Mouse (Mus musculus) forebrain, embryonic 11.5 days (tissue): ENCODE data around the gene Palld. TPM values are rescaled to one million over a fixed set of nuclear protein-coding genes. Genes with fewer than 3 reads are reported as not detected.
A peak's percentile ranks its signal among the peaks of the same experiment; 100 is the strongest.

Experiments
- ATAC-seq: fragments of 200-750 bp; cut with Nextera tagmentation; replicated peaks from 2 replicates; pipeline ENCODE4 v1.8.0; 2017; ENCODE audit warnings: moderate TSS enrichment; ENCODE audit not compliant: low FRiP score
- DNase-seq: peaks from one replicate; pipeline ENCODE4 v3.0.0-alpha.2; 2017; ENCODE audit warnings: low spot score
- H3K27ac ChIP-seq: fragments of 300-500 bp; sonication (generic); 2 replicates; pipeline ENCODE4 v1.5.1; 2014; ENCODE audit warnings: low read depth, low read length
- H3K27me3 ChIP-seq: fragments of 300-500 bp; sonication (generic); 2 replicates; pipeline ENCODE4 v1.6.1; 2014; ENCODE audit warnings: mild to moderate bottlenecking, low read length, mixed read lengths; ENCODE audit not compliant: control insufficient read depth, insufficient read depth
- H3K36me3 ChIP-seq: fragments of 300-500 bp; sonication (generic); 2 replicates; pipeline ENCODE4 v1.6.1; 2014; ENCODE audit warnings: mild to moderate bottlenecking, low read length, moderate library complexity, mixed read lengths; ENCODE audit not compliant: control insufficient read depth, insufficient read depth
- H3K4me1 ChIP-seq: fragments of 300-500 bp; sonication (generic); replicated peaks from 2 replicates; pipeline ENCODE4 v1.6.1; 2014; ENCODE audit warnings: low read length, mixed read lengths; ENCODE audit not compliant: control insufficient read depth, insufficient read depth
- H3K4me2 ChIP-seq: fragments of 300-500 bp; sonication (generic); 2 replicates; pipeline ENCODE4 v1.6.1; 2014; ENCODE audit warnings: low read depth, mild to moderate bottlenecking, low read length, moderate library complexity, mixed read lengths; ENCODE audit not compliant: severe bottlenecking
- H3K4me3 ChIP-seq: fragments of 300-500 bp; sonication (generic); 2 replicates; pipeline ENCODE4 v1.5.1; 2014; ENCODE audit warnings: low read depth, low read length
- H3K9ac ChIP-seq: fragments of 300-500 bp; sonication (generic); 2 replicates; pipeline ENCODE4 v1.6.1; 2014; ENCODE audit warnings: low read length
- H3K9me3 ChIP-seq: fragments of 300-500 bp; sonication (generic); 2 replicates; pipeline ENCODE4 v1.6.1; 2016; ENCODE audit warnings: low read length, mixed read lengths; ENCODE audit not compliant: control insufficient read depth
- WGBS: fragments of 180-500 bp; shearing (Covaris S2); extraction: QIAGEN DNeasy Blood & Tissue Kit; methylation state at CpG from one replicate; pipeline ENCODE4 v1.1.7; 2014; 5-methylcytosine and 5-hydroxymethylcytosine counted together
- polyA plus RNA-seq: library from polyadenylated mRNA; unstranded; fragments of >200 nt; fragmentation: Nextera tagmentation; extraction: Ambion mirVana; gene quantifications from 2 replicates; pipeline ENCODE4 v1.2.1, GENCODE M21; 2014

Gene Palld
- polyA plus RNA-seq, 1 experiment from 2014 or later: 56.7 TPM

- H3K4me1 ChIP-seq: no peaks in the 10 kb centered on the region
- no peak overlapping the region for H3K27ac ChIP-seq
- H3K27me3 ChIP-seq: no peaks in the 10 kb centered on the region
- no peaks in the 10 kb centered on the region for H3K9me3 ChIP-seq
- peak; percentile 64; the same call in 1 of the 2 replicates for ATAC-seq
- H3K4me3 ChIP-seq: no peak overlapping the region
- WGBS: 56% methylated on average over 2 of the region's 2 CpGs
- H3K4me2 ChIP-seq: no peak overlapping the region
- no peak for DNase-seq
- H3K36me3 ChIP-seq: no peaks in the 10 kb centered on the region
- H3K9ac ChIP-seq: no peak overlapping the region
Measured at GRCm38 (mm10) chr8:61894062-61894461, 8.4 kb downstream of the Palld start.

GRCm38 (mm10) chr8:61877607-61878006, 24.9 kb downstream of the Palld start:
- no peak overlapping the region for H3K9ac ChIP-seq
- DNase-seq (no peak), ATAC-seq (no peak)
- 80% methylated on average over 7 of the region's 7 CpGs for WGBS
- H3K4me2 ChIP-seq: no peak overlapping the region
- H3K9me3 ChIP-seq: no peaks in the 10 kb centered on the region
- no peaks in the 10 kb centered on the region for H3K27me3 ChIP-seq
- H3K4me1 ChIP-seq: no peaks in the 10 kb centered on the region
- no peaks in the 10 kb centered on the region for H3K36me3 ChIP-seq
- H3K4me3 ChIP-seq: no peak overlapping the region
- no peak overlapping the region for H3K27ac ChIP-seq

GRCm38 (mm10) chr8:61875290-61875689, 27.2 kb downstream of the Palld start:
- Histone ChIP-seq H3K9ac (no peak overlapping the region), H3K9me3 (no peaks in the 10 kb centered on the region), H3K27me3 (no peaks in the 10 kb centered on the region), H3K36me3 (no peaks in the 10 kb centered on the region), H3K4me1 (no peaks in the 10 kb centered on the region), H3K4me2 (no peak overlapping the region), H3K27ac (no peak overlapping the region), H3K4me3 (no peak overlapping the region)
- WGBS: 17% methylated on average over 5 of the region's 5 CpGs
- no peak for DNase-seq
- ATAC-seq: no peak; the same call in 1 of the 2 replicates

- H3K27ac ChIP-seq: no peak overlapping the region
- H3K9ac ChIP-seq: no peak overlapping the region
- no peaks in the 10 kb centered on the region for H3K4me1 ChIP-seq
- no peak overlapping the region for H3K4me3 ChIP-seq
- H3K9me3 ChIP-seq: no peaks in the 10 kb centered on the region
- no peak overlapping the region for H3K4me2 ChIP-seq
- no peaks in the 10 kb centered on the region for H3K27me3 ChIP-seq
- H3K36me3 ChIP-seq: no peaks in the 10 kb centered on the region
- DNase-seq (peak; percentile 56), ATAC-seq (no peak)
- WGBS: 41% methylated on average over 9 of the region's 9 CpGs
Measured at GRCm38 (mm10) chr8:61873994-61874393, 28.5 kb downstream of the Palld start.

GRCm38 (mm10) chr8:61868481-61868880, 34.0 kb downstream of the Palld start:
- no peaks in the 10 kb centered on the region for H3K9me3 ChIP-seq
- H3K4me1 ChIP-seq: no peaks in the 10 kb centered on the region
- 83% methylated on average over 3 of the region's 3 CpGs for WGBS
- no peaks in the 10 kb centered on the region for H3K27me3 ChIP-seq
- no peak for ATAC-seq
- DNase-seq: no peak
- no peak overlapping the region for H3K27ac ChIP-seq
- H3K4me3 ChIP-seq: no peak overlapping the region
- H3K4me2 ChIP-seq: no peak overlapping the region
- H3K36me3 ChIP-seq: no peaks in the 10 kb centered on the region
- H3K9ac ChIP-seq: no peak overlapping the region

- Histone ChIP-seq H3K27me3 (no peaks in the 10 kb centered on the region), H3K36me3 (no peaks in the 10 kb centered on the region), H3K27ac (no peak overlapping the region), H3K9ac (no peak overlapping the region), H3K4me2 (no peak overlapping the region), H3K9me3 (no peaks in the 10 kb centered on the region), H3K4me1 (no peaks in the 10 kb centered on the region), H3K4me3 (no peak overlapping the region)
- DNase-seq: no peak
- no peak for ATAC-seq
- WGBS: 100% methylated on average over 1 of the region's 1 CpGs
Measured at GRCm38 (mm10) chr8:61866920-61867319, 35.6 kb downstream of the Palld start.

- Histone ChIP-seq H3K4me3 (no peak overlapping the region), H3K36me3 (no peaks in the 10 kb centered on the region), H3K9ac (no peak overlapping the region), H3K27ac (no peak overlapping the region), H3K27me3 (no peaks in the 10 kb centered on the region), H3K4me1 (no peaks in the 10 kb centered on the region), H3K4me2 (no peak overlapping the region), H3K9me3 (no peaks in the 10 kb centered on the region)
- DNase-seq: no peak
- 88% methylated on average over 7 of the region's 7 CpGs for WGBS
- ATAC-seq: no peak
Measured at GRCm38 (mm10) chr8:61865365-61865764, 37.1 kb downstream of the Palld start.

GRCm38 (mm10) chr8:61851270-61851669, 51.2 kb downstream of the Palld start:
- ATAC-seq: no peak
- Histone ChIP-seq H3K27me3 (no peaks in the 10 kb centered on the region), H3K27ac (no peak overlapping the region), H3K4me3 (no peak overlapping the region), H3K9me3 (no peaks in the 10 kb centered on the region), H3K36me3 (no peaks in the 10 kb centered on the region), H3K9ac (no peak overlapping the region), H3K4me1 (no peaks in the 10 kb centered on the region), H3K4me2 (no peak overlapping the region)
- DNase-seq: no peak
- 83% methylated on average over 4 of the region's 4 CpGs for WGBS

GRCm38 (mm10) chr8:61848581-61849162, 53.8 kb downstream of the Palld start:
- 21% methylated on average over 7 of the region's 7 CpGs for WGBS
- ATAC-seq: no peak

More at GRCm38 (mm10) chr8:61848581-61849162, 53.8 kb downstream of the Palld start:
- DNase-seq: no peak
- Histone ChIP-seq H3K9me3 (no peaks in the 10 kb centered on the region), H3K27ac (no peak overlapping the region), H3K4me2 (no peak overlapping the region), H3K9ac (no peak overlapping the region), H3K36me3 (no peaks in the 10 kb centered on the region), H3K4me3 (no peak overlapping the region), H3K27me3 (no peaks in the 10 kb centered on the region), H3K4me1 (no peaks in the 10 kb centered on the region)
